Mouse (Mus musculus) heart, embryonic 15.5 days (tissue): ENCODE results near the gene Tnfsf13. TPM values are rescaled to one million over a fixed set of nuclear protein-coding genes. Genes with fewer than 3 reads are reported as not detected.

Experiments used
- ATAC-seq: fragments of 200-750 bp; cut with Nextera tagmentation; replicated peaks from 2 replicates; pipeline ENCODE4 v1.8.0; 2017; ENCODE audit warnings: low read depth, moderate TSS enrichment; ENCODE audit not compliant: insufficient number of reproducible peaks, insufficient read depth, low FRiP score
- H3K27ac ChIP-seq: fragments of 300-500 bp; sonication (generic); 2 replicates; pipeline ENCODE4 v1.5.1; 2015; ENCODE audit warnings: mild to moderate bottlenecking, inconsistent platforms
- H3K27me3 ChIP-seq: fragments of 300-500 bp; sonication (generic); 2 replicates; pipeline ENCODE4 v1.6.1; 2015; ENCODE audit warnings: inconsistent platforms
- H3K36me3 ChIP-seq: fragments of 300-500 bp; sonication (generic); 2 replicates; pipeline ENCODE4 v1.6.1; 2015; ENCODE audit warnings: mild to moderate bottlenecking, inconsistent platforms
- H3K4me1 ChIP-seq: fragments of 300-500 bp; sonication (generic); replicated peaks from 2 replicates; pipeline ENCODE4 v1.6.1; 2015; ENCODE audit warnings: inconsistent platforms
- H3K4me2 ChIP-seq: fragments of 300-500 bp; sonication (generic); 2 replicates; pipeline ENCODE4 v1.6.1; 2015; ENCODE audit warnings: inconsistent platforms, mild to moderate bottlenecking, moderate library complexity
- H3K4me3 ChIP-seq: fragments of 300-500 bp; sonication (generic); 2 replicates; pipeline ENCODE4 v1.5.1; 2015; ENCODE audit warnings: mild to moderate bottlenecking, inconsistent platforms
- H3K9ac ChIP-seq: fragments of 300-500 bp; sonication (generic); 2 replicates; pipeline ENCODE4 v1.6.1; 2015; ENCODE audit warnings: mild to moderate bottlenecking, inconsistent platforms
- H3K9me3 ChIP-seq: fragments of 300-500 bp; sonication (generic); replicated peaks from 2 replicates; pipeline ENCODE4 v1.6.1; 2016; ENCODE audit warnings: inconsistent platforms
- WGBS: fragments of 180-500 bp; shearing (Covaris S2); methylation state at CpG from one replicate; pipeline ENCODE4 v1.1.7; 2015; ENCODE audit warnings: mixed read lengths; 5-methylcytosine and 5-hydroxymethylcytosine counted together
- polyA plus RNA-seq: library from polyadenylated mRNA; unstranded; fragments of >200 nt; fragmentation: Nextera tagmentation; extraction: Ambion mirVana; gene quantifications from 2 replicates; pipeline ENCODE4 v1.2.1, GENCODE M21; 2015

The Tnfsf13 gene
- polyA plus RNA-seq, 1 experiment from 2014 or later: 0.54 TPM

GRCm38 (mm10) chr11:69661221-69661881 is 24.2 kb downstream of the Tnfsf13 start:
- H3K9me3 ChIP-seq: no peaks in the 10 kb centered on the region
- H3K9ac ChIP-seq: peak overlapping the region; percentile 57
- ATAC-seq: no peak
- peaks cover 61% of the 10 kb centered on the region for H3K36me3 ChIP-seq
- H3K4me2 ChIP-seq: peak overlapping the region; percentile 70
- no peaks in the 10 kb centered on the region for H3K27me3 ChIP-seq
- peaks cover 25% of the 10 kb centered on the region for H3K4me1 ChIP-seq
- peak overlapping the region; percentile 62 for H3K4me3 ChIP-seq
- peak overlapping the region; percentile 95 for H3K27ac ChIP-seq
- 65% methylated on average over 3 of the region's 3 CpGs for WGBS

GRCm38 (mm10) chr11:69657462-69657881 is 28.1 kb downstream of the Tnfsf13 start:
- no peaks in the 10 kb centered on the region for H3K27me3 ChIP-seq
- H3K9me3 ChIP-seq: no peaks in the 10 kb centered on the region
- WGBS: 82% methylated on average over 15 of the region's 15 CpGs
- no peak overlapping the region for H3K4me3 ChIP-seq
- H3K36me3 ChIP-seq: peaks cover 53% of the 10 kb centered on the region
- H3K4me1 ChIP-seq: peaks cover 29% of the 10 kb centered on the region
- H3K27ac ChIP-seq: no peak overlapping the region
- no peak for ATAC-seq
- no peak overlapping the region for H3K9ac ChIP-seq
- no peak overlapping the region for H3K4me2 ChIP-seq

GRCm38 (mm10) chr11:69656617-69657461 is 28.7 kb downstream of the Tnfsf13 start:
- no peak overlapping the region for H3K9ac ChIP-seq
- peaks cover 60% of the 10 kb centered on the region for H3K36me3 ChIP-seq
- no peak overlapping the region for H3K27ac ChIP-seq
- peaks cover 29% of the 10 kb centered on the region for H3K4me1 ChIP-seq
- H3K9me3 ChIP-seq: no peaks in the 10 kb centered on the region
- WGBS: 72% methylated on average over 10 of the region's 10 CpGs
- no peak for ATAC-seq
- no peak overlapping the region for H3K4me2 ChIP-seq
- H3K27me3 ChIP-seq: no peaks in the 10 kb centered on the region
- no peak overlapping the region for H3K4me3 ChIP-seq

- Histone ChIP-seq H3K4me1 (peaks cover 22% of the 10 kb centered on the region), H3K27ac (no peak overlapping the region), H3K36me3 (peaks cover 68% of the 10 kb centered on the region), H3K27me3 (no peaks in the 10 kb centered on the region), H3K9me3 (no peaks in the 10 kb centered on the region), H3K9ac (no peak overlapping the region; the same call in 1 of the 2 replicates), H3K4me3 (no peak overlapping the region), H3K4me2 (no peak overlapping the region)
- ATAC-seq: no peak
- WGBS: 72% methylated on average over 5 of the region's 5 CpGs
Observed at GRCm38 (mm10) chr11:69656065-69656455, 29.5 kb downstream of the Tnfsf13 start.

GRCm38 (mm10) chr11:69655264-69656064 is 30.1 kb downstream of the Tnfsf13 start, which contains the start of gene Sox15:
Gene Sox15, plus strand, starts transcription at chr11:69655314.
- Histone ChIP-seq H3K9me3 (no peaks in the 10 kb centered on the region), H3K27ac (peak within 1 kb of the TSS; percentile 24; the same call in 1 of the 2 replicates), H3K4me2 (peak within 1 kb of the TSS; percentile 39; the same call in 1 of the 2 replicates), H3K9ac (peak within 1 kb of the TSS; percentile 32; the same call in 1 of the 2 replicates), H3K27me3 (no peaks in the 10 kb centered on the region), H3K4me1 (peaks cover 19% of the 10 kb centered on the region), H3K36me3 (peaks cover 74% of the 10 kb centered on the region), H3K4me3 (no peak within 1 kb of the TSS)
- 20% methylated on average over 34 of the region's 34 CpGs for WGBS
- 0 out of 2 replicates have a peak, but pooled peaks have one; percentile 55 for ATAC-seq

GRCm38 (mm10) chr11:69654760-69655159 is 30.8 kb downstream of the Tnfsf13 start:
- Histone ChIP-seq H3K4me3 (no peak overlapping the region), H3K4me2 (no peak overlapping the region), H3K9ac (no peak overlapping the region), H3K36me3 (peaks cover 74% of the 10 kb centered on the region), H3K27me3 (no peaks in the 10 kb centered on the region), H3K4me1 (peaks cover 19% of the 10 kb centered on the region), H3K27ac (peak overlapping the region; percentile 24; the same call in 1 of the 2 replicates), H3K9me3 (no peaks in the 10 kb centered on the region)
- ATAC-seq: no peak
- WGBS: 50% methylated on average over 9 of the region's 9 CpGs

- Histone ChIP-seq H3K27ac (no peak overlapping the region), H3K9ac (no peak overlapping the region), H3K27me3 (no peaks in the 10 kb centered on the region), H3K4me3 (no peak overlapping the region), H3K36me3 (peaks cover 76% of the 10 kb centered on the region), H3K9me3 (no peaks in the 10 kb centered on the region), H3K4me2 (no peak overlapping the region), H3K4me1 (peaks cover 19% of the 10 kb centered on the region)
- no peak for ATAC-seq
- WGBS: 54% methylated on average over 5 of the region's 5 CpGs
Observed at GRCm38 (mm10) chr11:69653399-69653798, 32.2 kb downstream of the Tnfsf13 start.

- no peak overlapping the region for H3K27ac ChIP-seq
- no peaks in the 10 kb centered on the region for H3K27me3 ChIP-seq
- H3K4me3 ChIP-seq: no peak overlapping the region
- no peaks in the 10 kb centered on the region for H3K4me1 ChIP-seq
- no peak for ATAC-seq
- no peak overlapping the region for H3K4me2 ChIP-seq
- no peak overlapping the region for H3K9ac ChIP-seq
- 83% methylated on average over 5 of the region's 5 CpGs for WGBS
- no peaks in the 10 kb centered on the region for H3K9me3 ChIP-seq
- peaks cover 92% of the 10 kb centered on the region for H3K36me3 ChIP-seq
Observed at GRCm38 (mm10) chr11:69645860-69646259, 39.7 kb downstream of the Tnfsf13 start.

- peaks cover 17% of the 10 kb centered on the region for H3K36me3 ChIP-seq
- H3K4me2 ChIP-seq: no peak overlapping the region
- no peaks in the 10 kb centered on the region for H3K27me3 ChIP-seq
- H3K9ac ChIP-seq: no peak overlapping the region
- ATAC-seq: no peak
- 79% methylated on average over 3 of the region's 3 CpGs for WGBS
- H3K4me3 ChIP-seq: no peak overlapping the region
- H3K4me1 ChIP-seq: peaks cover 21% of the 10 kb centered on the region
- H3K9me3 ChIP-seq: no peaks in the 10 kb centered on the region
- no peak overlapping the region for H3K27ac ChIP-seq
Observed at GRCm38 (mm10) chr11:69635471-69635870, 50.1 kb downstream of the Tnfsf13 start.

- H3K9me3 ChIP-seq: no peaks in the 10 kb centered on the region
- 0 out of 2 replicates have a peak, but pooled peaks cover 4% of the 10 kb centered on the region for H3K36me3 ChIP-seq
- H3K4me2 ChIP-seq: peak overlapping the region; percentile 65
- H3K27me3 ChIP-seq: no peaks in the 10 kb centered on the region
- under 1% methylated on average over 36 of the region's 50 CpGs for WGBS
- H3K4me1 ChIP-seq: peaks cover 21% of the 10 kb centered on the region
- peak overlapping the region; percentile 96 for H3K27ac ChIP-seq
- ATAC-seq: peak; percentile 56
- peak overlapping the region; percentile 92 for H3K4me3 ChIP-seq
- H3K9ac ChIP-seq: peak overlapping the region; percentile 89
Observed at GRCm38 (mm10) chr11:69633128-69633866, 52.3 kb downstream of the Tnfsf13 start.
